Mouse (Mus musculus) liver, embryonic 16.5 days (tissue): Measurements from ENCODE around the gene Ppp1r1c. TPM values are rescaled to one million over a fixed set of nuclear protein-coding genes. Genes with fewer than 3 reads are reported as not detected.
A peak's percentile ranks its signal among the peaks of the same experiment; 100 is the strongest.

Experiments
- ATAC-seq: fragments of 200-750 bp; cut with Nextera tagmentation; 2 replicates; pipeline ENCODE4 v1.8.0; 2017; ENCODE audit warnings: low read depth, mild to moderate bottlenecking, moderate number of reproducible peaks, moderate library complexity
- H3K27ac ChIP-seq: fragments of 300-500 bp; sonication (generic); 2 replicates; pipeline ENCODE4 v1.5.1; 2014; ENCODE audit warnings: mild to moderate bottlenecking, low read length
- H3K27me3 ChIP-seq: fragments of 300-500 bp; sonication (generic); 2 replicates; pipeline ENCODE4 v1.6.1; 2014; ENCODE audit warnings: low read depth, low read length, mixed read lengths; ENCODE audit not compliant: control insufficient read depth, insufficient read depth
- H3K36me3 ChIP-seq: fragments of 300-500 bp; sonication (generic); 2 replicates; pipeline ENCODE4 v1.6.1; 2014; ENCODE audit warnings: mild to moderate bottlenecking; ENCODE audit not compliant: control insufficient read depth, insufficient read depth
- H3K4me1 ChIP-seq: fragments of 300-500 bp; sonication (generic); 2 replicates; pipeline ENCODE4 v1.6.1; 2014; ENCODE audit warnings: low read depth, low read length, mixed read lengths; ENCODE audit not compliant: control insufficient read depth
- H3K4me2 ChIP-seq: fragments of 300-500 bp; sonication (generic); 2 replicates; pipeline ENCODE4 v1.6.1; 2014; ENCODE audit warnings: low read depth, low read length, mixed read lengths
- H3K4me3 ChIP-seq: fragments of 300-500 bp; sonication (generic); 2 replicates; pipeline ENCODE4 v1.5.1; 2014; ENCODE audit warnings: low read depth, mild to moderate bottlenecking, low read length
- H3K9ac ChIP-seq: fragments of 300-500 bp; sonication (generic); 2 replicates; pipeline ENCODE4 v1.6.1; 2014; ENCODE audit warnings: low read depth, low read length
- H3K9me3 ChIP-seq: fragments of 300-500 bp; sonication (generic); replicated peaks from 2 replicates; pipeline ENCODE4 v1.6.1; 2016; ENCODE audit warnings: low read length; ENCODE audit not compliant: control insufficient read depth
- WGBS: fragments of 180-500 bp; shearing (Covaris S2); extraction: QIAGEN DNeasy Blood & Tissue Kit; methylation state at CpG from one replicate; pipeline ENCODE4 v1.1.7; 2014; ENCODE audit not compliant: insufficient replicate concordance; 5-methylcytosine and 5-hydroxymethylcytosine counted together
- polyA plus RNA-seq: library from polyadenylated mRNA; unstranded; fragments of >200 nt; fragmentation: Nextera tagmentation; extraction: Ambion mirVana; gene quantifications from 2 replicates; pipeline ENCODE4 v1.2.1, GENCODE M21; 2015

Ppp1r1c gene
- polyA plus RNA-seq, 1 experiment from 2014 or later: not detected

DNA sequence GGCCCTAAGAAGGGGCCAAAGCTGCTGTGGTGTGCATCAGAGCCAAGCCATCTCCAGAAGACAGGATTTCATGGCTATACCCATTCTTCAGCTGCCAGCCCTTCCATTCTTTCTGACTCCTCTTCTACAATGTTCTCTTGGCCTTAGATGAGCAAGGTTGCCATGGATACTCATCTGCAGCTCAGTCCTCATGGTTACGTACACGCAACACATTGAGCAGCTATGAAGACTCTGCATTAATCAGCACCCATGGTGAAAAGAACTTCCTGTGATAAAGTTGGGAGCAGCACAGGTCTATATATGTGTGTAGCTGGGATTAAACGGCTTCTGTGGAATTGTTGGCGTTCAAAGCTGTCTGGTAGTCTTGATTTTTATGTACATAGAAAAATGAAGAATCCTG, 24.3 kb upstream of the Ppp1r1c start:
- WGBS: 68% methylated on average over 4 of the region's 4 CpGs
- Histone ChIP-seq H3K36me3 (no peaks in the 10 kb centered on the region), H3K4me3 (no peak overlapping the region), H3K27me3 (no peaks in the 10 kb centered on the region), H3K4me1 (no peaks in the 10 kb centered on the region), H3K9me3 (no peaks in the 10 kb centered on the region), H3K4me2 (no peak overlapping the region), H3K9ac (no peak overlapping the region), H3K27ac (no peak overlapping the region)
- ATAC-seq: no peak

DNA sequence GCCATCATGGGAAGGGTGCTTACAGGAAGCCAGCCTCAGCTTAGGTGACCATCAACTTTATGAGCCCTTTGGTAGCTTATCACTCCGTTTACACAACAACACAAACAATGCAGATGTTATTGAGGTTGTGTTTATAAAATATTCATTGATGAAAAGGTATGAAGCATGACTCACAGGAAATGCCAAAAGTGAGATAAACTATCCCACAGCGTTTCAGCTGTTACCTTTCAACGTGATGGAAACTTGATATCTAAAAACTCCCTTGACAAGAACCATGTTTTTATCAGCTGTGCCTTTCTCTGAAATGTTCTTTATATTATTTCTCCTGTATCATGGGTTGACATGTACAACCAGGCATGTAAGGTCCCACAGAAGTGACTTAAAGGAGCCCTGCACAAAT, 16.7 kb upstream of the Ppp1r1c start:
- ATAC-seq: no peak
- Histone ChIP-seq H3K27me3 (no peaks in the 10 kb centered on the region), H3K4me1 (no peaks in the 10 kb centered on the region), H3K27ac (no peak overlapping the region), H3K4me2 (no peak overlapping the region), H3K9me3 (no peaks in the 10 kb centered on the region), H3K9ac (no peak overlapping the region), H3K36me3 (no peaks in the 10 kb centered on the region), H3K4me3 (no peak overlapping the region)
- WGBS: 33% methylated on average over 3 of the region's 3 CpGs

DNA sequence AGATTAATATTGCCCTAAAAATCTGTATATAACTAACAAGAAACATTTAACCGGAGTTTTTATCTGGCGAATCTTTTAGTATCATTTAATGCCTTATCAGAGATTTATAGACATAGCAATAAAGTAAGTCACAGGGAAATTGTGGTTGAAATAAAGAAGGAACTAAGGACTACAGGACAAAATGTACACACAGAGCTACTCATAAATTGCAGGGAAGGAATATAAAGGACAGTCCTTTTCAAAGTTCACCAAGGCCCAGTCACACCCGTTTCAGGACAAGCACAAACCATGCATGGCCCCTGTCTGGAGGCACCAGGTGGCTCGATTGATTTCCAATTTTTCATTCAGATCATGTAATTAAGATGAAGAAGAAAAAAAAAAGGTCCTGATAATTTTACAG, 12.4 kb upstream of the Ppp1r1c start:
- 66% methylated on average over 4 of the region's 4 CpGs for WGBS
- no peaks in the 10 kb centered on the region for H3K9me3 ChIP-seq
- ATAC-seq: no peak
- H3K36me3 ChIP-seq: no peaks in the 10 kb centered on the region
- H3K4me3 ChIP-seq: no peak overlapping the region
- no peak overlapping the region for H3K4me2 ChIP-seq
- no peak overlapping the region for H3K27ac ChIP-seq
- H3K9ac ChIP-seq: no peak overlapping the region
- H3K27me3 ChIP-seq: no peaks in the 10 kb centered on the region
- H3K4me1 ChIP-seq: no peaks in the 10 kb centered on the region

DNA sequence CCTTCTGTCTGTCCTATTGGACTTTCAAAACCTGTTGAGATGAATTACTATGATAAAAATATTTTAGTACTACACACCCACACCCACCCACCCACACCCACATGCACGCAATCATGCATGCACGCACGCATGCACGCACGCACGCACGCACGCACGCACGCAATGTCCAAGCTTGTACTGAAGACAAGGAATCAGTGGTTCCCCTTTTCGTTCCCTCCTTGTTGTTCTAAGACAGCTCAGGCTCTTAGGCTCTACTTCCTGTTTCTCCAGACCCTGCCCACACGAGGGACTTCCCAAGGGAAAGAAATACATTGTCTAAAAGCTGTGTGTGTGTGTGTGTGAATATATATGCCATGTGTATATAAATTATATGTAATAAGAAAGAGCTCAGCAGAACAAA, 11.6 kb upstream of the Ppp1r1c start:
- 41% methylated on average over 12 of the region's 12 CpGs for WGBS
- no peak for ATAC-seq
- Histone ChIP-seq H3K27me3 (no peaks in the 10 kb centered on the region), H3K4me3 (no peak overlapping the region), H3K9ac (no peak overlapping the region), H3K36me3 (no peaks in the 10 kb centered on the region), H3K9me3 (no peaks in the 10 kb centered on the region), H3K4me2 (no peak overlapping the region), H3K27ac (no peak overlapping the region), H3K4me1 (no peaks in the 10 kb centered on the region)

- Histone ChIP-seq H3K27ac (no peak overlapping the region), H3K36me3 (no peaks in the 10 kb centered on the region), H3K9me3 (no peaks in the 10 kb centered on the region), H3K27me3 (no peaks in the 10 kb centered on the region), H3K4me3 (no peak overlapping the region), H3K4me2 (no peak overlapping the region), H3K4me1 (no peaks in the 10 kb centered on the region), H3K9ac (no peak overlapping the region)
- no peak for ATAC-seq
- WGBS: 53% methylated on average over 10 of the region's 10 CpGs
Measured at GRCm38 (mm10) chr2:79696478-79697230, 10.9 kb upstream of the Ppp1r1c start.

- H3K9me3 ChIP-seq: no peaks in the 10 kb centered on the region
- H3K4me2 ChIP-seq: no peak overlapping the region
- H3K4me1 ChIP-seq: no peaks in the 10 kb centered on the region
- no peaks in the 10 kb centered on the region for H3K36me3 ChIP-seq
- no peak for ATAC-seq
- H3K27me3 ChIP-seq: no peaks in the 10 kb centered on the region
- H3K4me3 ChIP-seq: no peak overlapping the region
- no peak overlapping the region for H3K27ac ChIP-seq
- H3K9ac ChIP-seq: no peak overlapping the region
- 35% methylated on average over 2 of the region's 2 CpGs for WGBS
Measured at GRCm38 (mm10) chr2:79698166-79698565, 9.4 kb upstream of the Ppp1r1c start.

DNA sequence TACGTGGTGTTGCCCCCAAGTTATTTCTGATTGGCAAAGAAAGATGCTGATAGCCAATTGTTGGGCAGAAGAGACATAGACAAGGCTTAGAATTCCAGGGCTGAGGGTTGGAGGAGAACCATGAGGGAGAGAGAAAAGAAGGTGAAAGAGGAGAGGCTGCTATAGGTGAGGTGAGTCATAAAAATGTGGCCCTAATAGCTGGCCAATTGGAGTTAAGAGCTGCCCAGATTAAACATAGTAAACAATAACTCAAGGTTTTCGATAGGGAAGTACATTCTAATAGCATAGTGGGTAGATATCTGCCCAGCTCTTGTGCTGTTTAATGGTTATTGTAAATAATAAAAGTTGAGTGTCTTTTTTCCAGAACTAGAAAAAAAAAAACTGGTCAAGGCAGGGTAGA, 2.8 kb upstream of the Ppp1r1c start:
- Histone ChIP-seq H3K27ac (no peak overlapping the region), H3K4me3 (no peak overlapping the region), H3K27me3 (no peaks in the 10 kb centered on the region), H3K4me1 (no peaks in the 10 kb centered on the region), H3K9me3 (no peaks in the 10 kb centered on the region), H3K36me3 (no peaks in the 10 kb centered on the region), H3K9ac (no peak overlapping the region), H3K4me2 (no peak overlapping the region)
- no peak for ATAC-seq
- 59% methylated on average over 2 of the region's 2 CpGs for WGBS

GRCm38 (mm10) chr2:79713662-79714091, 6.1 kb downstream of the Ppp1r1c start:
- Histone ChIP-seq H3K27me3 (no peaks in the 10 kb centered on the region), H3K36me3 (no peaks in the 10 kb centered on the region), H3K9me3 (no peaks in the 10 kb centered on the region), H3K9ac (no peak overlapping the region), H3K27ac (no peak overlapping the region), H3K4me3 (no peak overlapping the region), H3K4me1 (no peaks in the 10 kb centered on the region), H3K4me2 (no peak overlapping the region)
- peak; percentile 5; the same call in 1 of the 2 replicates for ATAC-seq
- WGBS: 8% methylated on average over 3 of the region's 3 CpGs

GRCm38 (mm10) chr2:79714745-79715144, 7.2 kb downstream of the Ppp1r1c start:
- H3K4me1 ChIP-seq: no peaks in the 10 kb centered on the region
- H3K9me3 ChIP-seq: no peaks in the 10 kb centered on the region
- H3K36me3 ChIP-seq: no peaks in the 10 kb centered on the region
- H3K4me2 ChIP-seq: no peak overlapping the region
- no peak for ATAC-seq
- no peak overlapping the region for H3K4me3 ChIP-seq
- H3K9ac ChIP-seq: no peak overlapping the region
- 76% methylated on average over 6 of the region's 6 CpGs for WGBS
- H3K27ac ChIP-seq: no peak overlapping the region
- no peaks in the 10 kb centered on the region for H3K27me3 ChIP-seq
